Mouse (Mus musculus): ENCODE data around the gene Jpt2.
A peak's percentile ranks its signal among the peaks of the same experiment; 100 is the strongest.

The Jpt2 gene

DNA sequence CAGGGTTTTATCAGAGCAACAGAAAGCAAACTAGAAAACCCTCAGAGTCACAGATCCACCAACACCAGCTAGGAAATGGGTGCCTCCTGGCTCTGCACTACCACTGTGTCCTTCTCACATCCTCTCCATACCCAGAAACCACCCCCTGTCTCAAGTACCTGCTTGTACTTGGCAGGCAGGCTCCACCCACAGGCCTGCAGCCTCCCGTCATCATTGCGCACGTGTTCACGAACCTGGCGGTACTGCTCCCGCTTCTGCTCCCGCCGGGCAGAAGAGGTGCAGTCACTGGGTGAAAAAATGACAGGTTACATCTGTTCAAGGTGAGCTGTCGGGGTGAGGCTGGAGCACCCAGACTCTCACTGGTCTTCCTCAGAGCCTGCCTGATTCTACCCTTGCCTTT is 56.7 kb downstream of the Jpt2 start:
- no peak for DNase-seq

DNA sequence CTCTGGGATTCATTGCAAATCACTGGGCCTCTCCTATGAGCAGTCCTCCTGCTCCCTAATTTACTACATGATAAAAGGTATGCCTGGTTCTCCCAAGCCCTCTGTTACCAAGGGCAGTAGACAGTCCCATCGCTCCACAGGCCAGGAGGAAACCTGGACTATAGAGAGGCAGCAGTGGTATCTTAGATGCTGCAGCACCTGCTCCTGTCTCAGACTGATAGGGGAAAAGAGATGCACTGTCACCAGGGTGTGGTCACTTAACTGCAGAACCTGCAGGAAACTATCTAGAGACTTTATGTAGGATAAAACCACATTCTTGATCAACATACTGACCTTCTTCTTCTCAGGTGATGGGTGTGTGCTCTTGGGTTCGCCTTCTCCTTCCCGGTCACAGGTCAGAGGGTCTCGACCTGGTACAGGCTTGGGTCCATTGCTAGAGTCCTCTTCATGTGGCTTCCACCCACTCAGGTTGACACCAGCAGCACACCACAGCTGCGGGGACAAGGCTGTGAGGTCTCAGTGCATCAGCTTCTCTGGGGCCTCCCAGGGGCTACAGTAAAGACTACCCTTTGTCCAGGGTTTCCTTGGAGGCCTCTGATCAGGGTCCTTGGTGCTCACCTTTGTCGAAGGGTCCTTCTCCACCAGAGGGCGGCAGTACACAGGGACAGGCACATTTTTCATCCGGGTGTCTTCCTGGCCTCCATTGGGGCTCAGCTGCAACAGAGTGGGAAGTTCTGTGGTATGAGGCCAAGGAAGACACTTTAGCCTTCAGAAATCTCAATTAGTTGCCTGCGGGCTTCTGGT is 57.6 kb downstream of the Jpt2 start:
- DNase-seq: peak; percentile 54 to 74

DNA sequence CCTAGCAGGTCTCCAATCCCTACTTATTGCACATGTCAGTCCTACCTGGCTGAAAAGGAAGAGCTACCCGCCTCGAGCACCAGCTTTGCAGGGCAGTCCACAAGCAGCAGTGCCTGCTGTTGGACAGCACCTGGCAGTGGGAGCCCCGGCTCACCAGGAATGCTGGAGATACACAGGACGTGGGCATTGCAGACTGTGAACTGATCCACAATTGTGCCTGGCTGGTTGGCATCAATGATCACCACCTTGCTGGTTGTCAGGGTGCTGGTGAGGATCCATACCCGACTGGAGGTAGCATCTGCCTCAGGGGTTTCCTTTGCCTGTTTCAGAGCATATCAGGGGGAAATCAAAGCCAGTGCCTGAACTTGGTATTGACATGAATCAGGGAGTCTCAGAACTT is 58.4 kb downstream of the Jpt2 start:
- DNase-seq: no peak

DNA sequence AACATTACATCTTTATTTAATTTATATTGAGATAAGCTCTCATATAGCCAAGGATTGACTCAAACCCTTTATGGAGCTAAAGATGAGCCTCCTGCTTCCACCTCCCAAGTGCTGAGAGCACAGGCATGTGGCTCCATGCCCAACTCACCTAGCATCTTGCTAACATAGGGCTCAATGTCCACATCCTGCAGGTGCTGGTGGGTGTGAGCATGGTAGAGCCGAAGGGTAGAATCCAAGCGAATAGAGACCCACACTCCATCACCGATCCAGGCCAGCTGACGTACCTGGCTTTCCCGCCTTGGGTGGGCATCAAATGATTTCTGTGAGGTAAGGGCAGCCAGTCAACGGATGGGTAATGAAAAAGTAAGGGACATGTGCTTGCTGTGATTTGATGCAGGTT is 60.5 kb downstream of the Jpt2 start:
- no peak for DNase-seq

DNA sequence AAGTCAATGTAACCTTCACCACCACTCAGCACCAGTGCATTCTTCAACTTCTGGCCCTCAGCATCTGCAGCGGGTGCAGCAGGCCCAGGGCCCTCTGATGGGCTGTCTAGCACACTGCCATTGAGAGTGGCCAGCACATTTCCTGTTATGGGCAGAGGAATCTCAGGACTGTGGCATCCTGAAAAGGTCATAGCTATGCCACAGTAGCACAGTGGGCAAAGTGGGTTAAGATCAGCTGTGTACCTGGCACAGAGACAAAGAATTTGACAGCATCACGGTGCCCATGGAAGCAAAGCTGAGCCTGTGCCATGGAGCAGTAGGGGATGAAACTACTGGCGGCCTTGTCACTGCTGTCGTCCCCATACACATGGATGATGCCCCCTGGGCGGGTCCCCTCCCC is 61.3 kb downstream of the Jpt2 start:
- DNase-seq: no peak

DNA sequence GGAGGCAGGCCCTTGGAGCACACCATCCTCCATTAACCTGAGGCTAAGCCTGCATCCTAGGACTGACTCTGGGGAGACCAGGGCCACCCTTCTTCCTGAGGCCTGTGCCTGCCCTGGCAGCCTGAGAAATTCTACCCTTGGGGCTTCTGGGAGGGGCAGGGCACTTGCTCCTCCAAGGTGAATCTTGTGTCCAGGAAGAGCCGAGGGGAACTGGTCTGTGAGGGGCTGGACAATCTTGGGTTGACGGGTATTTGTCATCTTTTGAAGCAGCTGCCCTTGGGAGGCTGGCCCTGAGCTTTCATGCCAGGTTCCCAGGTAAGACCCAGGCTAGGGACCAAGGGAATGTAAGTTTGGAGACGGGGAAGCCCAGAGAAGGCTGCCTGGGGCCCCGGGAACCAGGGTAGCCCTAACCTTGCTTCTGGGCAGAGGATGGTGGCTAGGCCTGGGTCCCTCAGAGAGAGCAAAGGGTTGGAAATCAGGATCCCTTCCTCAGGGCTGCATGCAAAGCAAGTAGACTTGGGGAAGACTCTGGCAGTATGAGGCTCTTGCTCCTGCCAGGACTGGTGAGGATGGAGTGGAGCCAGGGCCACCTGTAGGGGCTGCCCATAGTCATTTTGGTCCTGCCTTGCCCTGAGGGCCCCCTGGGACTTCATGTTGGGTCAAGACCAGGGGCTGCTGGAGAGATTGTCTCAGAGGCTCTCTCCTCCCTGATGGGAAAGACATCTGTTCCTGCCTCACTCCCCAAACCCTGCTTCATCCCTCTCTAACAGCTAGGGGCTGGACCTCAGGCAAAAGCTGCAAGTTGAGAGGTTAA is 62.2 kb downstream of the Jpt2 start:
- peak; percentile 44 to 54 for DNase-seq

DNA sequence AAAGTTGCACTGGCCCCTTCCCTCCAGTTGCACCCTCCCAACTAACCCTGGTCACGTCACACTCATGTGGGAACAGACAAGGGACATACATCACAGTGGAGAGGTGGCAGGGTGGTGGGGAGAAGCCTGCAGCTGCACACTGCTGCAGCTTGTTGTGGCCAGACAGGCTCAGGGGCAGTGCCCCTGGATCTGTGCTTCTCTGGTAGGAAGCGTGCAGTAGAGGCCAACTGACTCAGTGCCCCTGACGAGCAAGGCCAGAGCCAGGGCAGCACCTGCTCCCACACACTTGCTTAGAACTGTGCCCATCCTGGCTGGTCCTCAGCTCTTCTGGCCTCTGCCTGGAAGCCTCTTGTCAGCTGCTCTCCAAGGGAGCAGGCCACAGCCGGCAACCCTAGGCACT is 62.9 kb downstream of the Jpt2 start:
- DNase-seq: peak in 1 of 2 experiments; percentile 32

DNA sequence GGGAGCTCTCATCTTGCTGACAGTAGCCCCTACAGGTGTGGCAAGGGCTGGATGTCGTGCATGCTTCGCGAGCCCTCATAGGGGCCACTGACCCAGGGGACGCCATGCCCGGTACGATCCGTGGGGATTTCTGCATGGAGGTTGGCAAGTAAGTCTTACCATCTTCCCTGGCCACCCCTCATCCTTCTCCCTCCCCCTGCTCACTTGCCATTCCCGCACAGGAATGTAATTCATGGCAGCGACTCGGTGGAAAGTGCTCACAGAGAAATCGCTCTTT is 63.6 kb downstream of the Jpt2 start:
- DNase-seq: no peak

DNA sequence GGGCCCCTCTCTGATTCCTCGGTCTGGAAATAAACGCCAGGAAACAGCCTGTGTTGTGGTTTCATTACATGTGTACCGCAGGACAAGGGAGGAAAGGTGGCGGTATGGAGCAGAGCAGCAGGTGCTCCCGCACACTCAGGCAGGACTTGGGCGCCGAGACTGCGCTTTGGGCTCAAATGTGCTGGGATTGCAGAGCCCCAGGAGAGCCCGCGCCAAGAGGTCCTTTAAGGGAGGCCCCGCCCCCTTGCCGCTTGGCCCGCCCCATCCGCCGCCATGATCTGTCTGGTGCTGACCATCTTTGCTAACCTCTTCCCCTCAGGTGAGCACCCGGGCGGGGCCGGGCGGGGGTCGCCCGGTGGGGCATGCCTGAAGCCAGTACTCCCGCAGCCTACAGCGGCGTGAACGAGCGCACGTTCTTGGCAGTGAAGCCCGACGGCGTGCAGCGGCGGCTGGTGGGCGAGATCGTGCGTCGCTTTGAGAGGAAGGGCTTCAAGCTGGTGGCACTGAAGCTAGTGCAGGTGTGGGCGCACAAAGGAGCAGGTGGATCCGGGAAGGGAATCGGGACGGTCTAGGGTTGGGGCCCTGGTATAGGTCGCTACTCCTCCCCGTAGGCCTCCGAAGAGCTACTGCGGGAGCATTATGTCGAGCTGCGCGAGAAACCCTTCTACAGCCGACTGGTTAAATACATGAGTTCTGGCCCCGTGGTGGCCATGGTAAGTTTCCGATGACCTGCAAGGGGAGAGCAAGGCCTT is 64.1 kb downstream of the Jpt2 start, which contains the start of gene Nme3:
Gene Nme3, plus strand, starts transcription at position 260 of the 752 bp plus-strand sequence.
- DNase-seq: peak; percentile 82 to 85

DNA sequence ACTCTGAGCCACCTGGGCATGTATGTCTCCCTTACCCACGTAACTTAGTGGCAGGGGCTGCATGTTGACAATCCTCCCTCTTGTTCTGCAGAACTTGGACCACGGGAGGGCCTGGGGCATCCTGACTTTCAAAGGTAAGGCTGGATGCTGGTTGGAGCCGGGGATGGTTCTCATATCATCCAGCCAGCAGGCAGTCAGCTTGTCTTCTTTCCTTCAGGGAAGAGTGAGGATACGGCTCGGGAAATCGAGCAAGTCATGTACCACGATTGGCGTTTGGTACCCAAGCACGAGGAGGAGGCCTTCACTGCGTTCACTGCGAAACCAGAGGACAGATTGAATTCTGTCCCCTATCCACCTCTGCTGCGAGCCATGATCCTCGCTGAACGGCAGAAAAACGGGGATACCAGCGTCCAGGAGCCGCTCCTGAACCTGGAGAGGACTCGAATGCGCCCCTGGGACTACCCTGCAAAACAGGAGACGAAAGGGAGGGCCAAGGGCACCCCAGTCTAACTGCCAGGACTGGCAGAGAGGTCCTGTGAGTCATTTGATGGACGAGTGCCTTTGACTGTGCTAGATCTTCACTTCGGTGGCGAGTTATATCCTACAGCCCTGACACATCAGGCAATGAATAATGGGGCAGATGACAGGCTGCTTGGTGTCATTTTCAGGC is 64.8 kb downstream of the Jpt2 start:
- peak in 1 of 2 experiments; percentile 43 for DNase-seq

DNA sequence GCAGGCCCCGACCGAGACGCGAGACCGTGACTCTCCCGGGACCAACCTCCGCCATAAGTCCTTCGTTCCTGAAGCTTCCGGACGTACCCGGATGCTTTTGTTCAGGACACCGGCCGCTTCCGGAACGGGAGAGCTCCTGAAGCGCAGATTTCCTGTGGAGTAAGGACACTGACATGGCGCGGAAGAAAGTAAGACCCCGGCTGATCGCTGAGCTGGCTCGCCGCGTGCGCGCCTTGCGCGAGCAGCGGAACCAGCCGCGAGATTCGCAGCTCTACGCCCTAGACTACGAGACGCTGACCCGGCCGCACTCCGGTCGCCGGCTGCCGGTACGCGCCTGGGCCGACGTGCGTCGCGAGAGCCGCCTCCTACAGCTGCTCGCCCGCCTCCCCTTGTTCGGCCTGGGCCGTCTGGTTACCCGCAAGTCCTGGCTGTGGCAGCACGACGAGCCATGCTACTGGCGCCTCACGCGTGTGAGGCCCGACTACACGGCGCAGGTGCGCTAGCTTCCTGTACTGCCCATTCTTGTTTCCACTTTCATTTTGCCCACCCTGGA is 65.4 kb downstream of the Jpt2 start, which contains the start of the genes Eme2 and Mrps34:
Gene Eme2, minus strand, starts transcription at position 93 of the 553 bp plus-strand sequence.
Gene Mrps34, plus strand, starts transcription at position 122 of the 553 bp plus-strand sequence.
- DNase-seq: peak; percentile 87 to 88

DNA sequence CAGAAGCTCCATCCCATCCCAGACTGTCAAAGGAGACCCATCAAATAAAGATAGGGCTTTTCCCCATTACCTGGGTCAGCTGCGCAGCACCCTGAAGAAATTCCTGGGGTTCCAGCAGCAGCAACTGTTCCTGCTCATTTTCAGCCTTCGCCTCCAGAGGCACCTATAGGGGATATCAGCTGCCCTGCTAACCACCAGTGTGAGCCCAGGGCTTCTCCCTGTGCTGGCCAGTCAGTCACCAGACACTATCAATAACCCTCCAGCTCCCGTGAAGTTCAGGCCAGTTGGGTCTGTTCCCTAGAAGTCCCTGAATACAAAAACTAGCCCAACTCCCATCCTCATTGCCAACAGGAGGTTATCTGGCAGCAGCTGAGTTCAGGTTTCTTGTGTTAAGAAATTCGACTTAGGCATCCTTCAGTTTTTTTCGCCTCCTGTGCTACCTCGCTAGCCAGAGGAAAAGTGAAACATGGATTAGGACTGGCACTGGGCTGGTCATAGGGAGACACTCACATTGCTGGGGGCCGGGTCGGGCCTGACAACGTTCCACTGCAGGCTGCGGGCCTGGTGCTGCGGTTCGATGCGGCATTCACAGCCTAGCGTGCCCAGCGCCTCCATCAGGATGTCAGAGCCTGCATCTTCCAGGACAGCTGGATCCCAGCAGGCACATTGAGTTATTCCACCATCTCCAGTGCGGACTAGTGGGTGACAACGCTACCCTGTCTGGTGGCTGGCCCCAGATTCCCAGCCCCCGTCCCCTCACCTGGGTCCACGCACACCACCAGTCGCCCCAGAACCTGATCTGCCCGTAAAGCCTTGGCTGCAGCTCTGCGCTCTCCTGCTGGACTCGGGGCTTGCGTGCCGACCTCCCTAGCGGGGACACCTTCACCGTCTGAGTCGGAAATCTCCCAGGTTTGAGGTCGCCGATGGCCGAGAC is 66.2 kb downstream of the Jpt2 start:
- peak in 1 of 2 experiments; percentile 51 for DNase-seq

DNA sequence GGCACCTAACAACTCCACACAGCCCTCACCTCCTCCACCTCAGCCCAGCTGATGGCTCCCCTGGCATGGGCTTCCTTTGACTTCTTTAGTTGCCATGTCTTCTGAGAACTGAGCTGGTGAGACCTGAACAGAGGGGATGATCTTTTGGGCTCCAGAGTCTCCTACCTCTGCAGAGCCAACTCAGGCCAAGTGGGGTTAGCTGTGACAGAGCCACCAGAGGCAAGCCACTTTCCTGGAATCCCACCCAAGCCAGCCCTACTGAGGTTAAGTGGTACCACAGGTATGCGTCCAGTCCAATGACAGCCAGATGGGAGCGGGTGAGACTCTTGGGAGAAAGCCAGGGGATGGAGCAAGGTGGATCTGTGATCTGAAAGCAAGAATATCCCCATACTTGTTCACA is 67.2 kb downstream of the Jpt2 start:
- DNase-seq: peak in 1 of 2 experiments; percentile 40

DNA sequence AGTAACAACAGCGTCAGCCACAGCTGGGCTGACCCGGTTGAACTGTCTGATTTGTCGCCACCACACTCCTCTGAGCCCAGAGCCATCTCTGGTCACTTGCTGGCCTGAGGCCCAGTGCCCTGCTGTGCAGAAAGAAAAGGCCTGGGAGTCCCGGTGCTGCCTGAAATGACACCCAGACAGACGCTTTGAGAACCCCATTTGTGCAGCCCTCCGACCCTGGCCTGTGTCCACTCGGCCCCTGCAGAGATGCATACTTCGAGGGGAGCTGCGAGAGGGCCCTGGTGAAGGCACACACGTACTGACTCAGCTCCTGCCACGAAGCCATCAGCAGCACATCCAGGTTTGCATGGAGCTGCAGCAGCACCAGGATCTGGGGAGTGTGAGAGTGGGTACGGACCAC is 67.7 kb downstream of the Jpt2 start:
- peak; percentile 52 to 57 for DNase-seq

DNA sequence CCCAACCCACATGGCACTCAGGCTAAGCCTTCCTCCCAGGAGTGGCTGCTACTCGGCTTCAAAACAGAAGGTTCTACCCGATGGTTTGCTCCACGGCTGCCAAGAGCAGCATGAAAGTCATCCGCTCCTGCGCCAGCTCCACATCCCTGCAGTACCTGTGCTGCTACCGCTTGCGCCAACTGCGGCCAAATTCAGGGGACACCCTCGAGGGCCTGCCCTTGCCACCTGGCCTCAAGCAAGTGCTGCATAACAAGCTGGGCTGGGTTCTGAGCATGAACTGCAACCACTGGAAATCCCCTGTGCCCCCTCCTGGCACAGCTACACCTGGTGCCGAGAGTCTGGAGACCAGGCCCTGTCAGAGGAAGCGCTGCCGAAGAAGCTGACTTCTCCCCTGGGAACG is 69.2 kb downstream of the Jpt2 start:
- DNase-seq: peak; percentile 76 to 79

DNA sequence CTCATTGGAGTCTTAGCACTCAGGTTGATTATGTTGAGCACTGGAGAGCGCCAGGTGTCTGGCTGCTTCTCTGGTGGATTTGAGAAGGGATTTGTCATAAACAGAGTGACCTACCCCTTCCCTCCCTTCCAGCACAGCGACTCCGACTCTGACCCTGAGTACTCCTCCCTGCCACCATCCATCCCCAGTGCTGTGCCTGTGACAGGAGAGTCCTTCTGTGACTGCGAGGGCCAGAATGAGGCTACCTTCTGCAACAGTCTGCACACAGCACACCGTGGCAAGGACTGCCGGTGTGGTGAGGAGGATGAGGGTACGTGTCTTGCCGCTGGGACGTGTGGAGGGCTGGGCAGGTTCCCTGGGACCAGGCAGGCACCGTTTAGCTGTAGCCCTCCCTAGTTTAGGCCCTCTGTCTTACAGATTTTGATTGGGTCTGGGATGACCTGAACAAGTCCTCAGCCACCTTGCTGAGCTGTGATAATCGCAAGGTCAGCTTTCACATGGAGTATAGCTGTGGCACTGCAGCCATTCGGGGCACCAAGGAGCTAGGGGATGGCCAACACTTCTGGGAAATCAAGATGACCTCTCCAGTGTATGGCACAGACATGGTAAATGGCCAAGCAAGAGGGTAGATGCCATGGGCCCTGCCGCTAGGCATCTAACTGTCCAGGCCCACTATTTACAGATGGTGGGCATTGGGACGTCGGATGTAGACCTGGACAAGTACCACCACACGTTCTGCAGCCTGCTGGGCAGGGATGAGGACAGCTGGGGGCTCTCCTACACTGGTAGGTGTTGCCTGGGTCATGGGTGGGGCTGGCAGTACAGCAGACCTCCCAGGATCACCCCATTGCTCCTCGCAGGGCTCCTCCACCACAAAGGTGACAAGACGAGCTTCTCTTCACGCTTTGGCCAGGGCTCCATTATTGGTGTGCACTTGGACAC is 70.1 kb downstream of the Jpt2 start:
- DNase-seq: no peak

DNA sequence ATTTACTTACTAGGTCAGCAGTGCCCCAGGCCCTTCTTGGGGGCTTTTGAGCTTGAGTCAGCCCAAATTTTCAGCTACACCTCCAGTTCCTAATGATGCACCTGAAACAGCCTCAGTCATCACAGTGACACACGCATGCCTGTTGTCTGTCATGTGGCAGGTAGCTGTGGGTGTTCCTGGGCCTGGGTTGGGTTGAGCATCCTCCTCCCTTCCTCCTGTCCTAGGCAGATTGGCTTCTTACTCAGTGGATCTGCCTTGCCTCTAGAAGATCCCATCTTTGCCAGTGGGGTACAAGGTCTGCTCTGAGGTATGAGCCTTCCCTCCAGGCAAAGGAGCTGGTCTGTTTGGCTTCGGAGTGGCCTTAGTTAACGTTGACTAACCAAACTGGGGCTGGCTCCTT is 71.6 kb downstream of the Jpt2 start:
- no peak for DNase-seq
